15 mouse cellular contexts compared by ENCODE assay signal in genomic region chr1:179578625-179579024, GRCm38 (mm10). TPM values are rescaled to one million over a fixed set of nuclear protein-coding genes. Genes with fewer than 3 reads are reported as not detected.
DNase-seq lines count a peak whose midpoint lies in the region; ATAC-seq and TF ChIP-seq lines count a peak whose summit lies in the region.
"Had no signal": no experiment of that assay in that cellular context is flagged by ENCODE, and none has a peak within 500 bp of the region (broad histone marks: within the 10 kb centered on the region; RNA-seq: fewer than 3 reads in every experiment).

No protein-coding gene starts in this region.

- no peaks in the 10 kb centered on the region for H3K9me3 ChIP-seq in E14TG2a.4 (ENCODE audit: low read length)
- H3K9me3 ChIP-seq in liver, embryonic 12.5 days (replicated peaks), result no peaks in the 10 kb centered on the region
- H3K9me3 ChIP-seq: hindbrain, embryonic 10.5 days; neural tube, embryonic 13.5 days had no signal

- H3K27me3 ChIP-seq in E14TG2a.4 (ENCODE audit: insufficient read depth, low read length), result no peaks in the 10 kb centered on the region
- H3K27me3 ChIP-seq in liver, embryonic 12.5 days (replicated peaks), result no peaks in the 10 kb centered on the region
- H3K27me3 ChIP-seq: neural tube, embryonic 13.5 days had no signal

- H3K9ac ChIP-seq in liver, embryonic 12.5 days, result no peak overlapping the region
- H3K9ac ChIP-seq: neural tube, embryonic 13.5 days had no signal

- WGBS in liver, embryonic 12.5 days (ENCODE audit: insufficient replicate concordance), result 24% methylated on average over 6 of the region's 6 CpGs

- peak; percentile 71 for DNase-seq in A20 (ENCODE audit: low read depth, low spot score)
- DNase-seq in thymus, adult 18-20 months, result peak; percentile 32 to 56
- DNase-seq in right cerebral cortex, adult 18-20 months, result no peak
- no peak for DNase-seq in heart, postnatal 10 days
- DNase-seq in c-Kit-positive CD71-positive TER-119-positive erythroid progenitor cells, embryonic 14.5 days (ENCODE audit: low spot score), result no peak
- DNase-seq: cerebellum, adult 9-10 months; embryo, embryonic 11 days; kidney, postnatal 25 days; lung, postnatal 14 days had no signal

- 0 out of 2 replicates have a peak overlapping the region, but pooled peaks have one; percentile 21 for H3K4me3 ChIP-seq in E14TG2a.4 (replicated peaks; ENCODE audit: low read length)
- H3K4me3 ChIP-seq in liver, embryonic 12.5 days, result no peak overlapping the region
- H3K4me3 ChIP-seq: hindbrain, embryonic 10.5 days; neural tube, embryonic 13.5 days had no signal

- intact Hi-C loops in heart, postnatal 10 days (cut with DNase I), result no loop called here

- peaks cover 6% of the 10 kb centered on the region; the same call in 1 of the 2 replicates for H3K36me3 ChIP-seq in E14TG2a.4 (ENCODE audit: insufficient read depth, low read length)
- peaks cover 25% of the 10 kb centered on the region for H3K36me3 ChIP-seq in liver, embryonic 12.5 days

- ATAC-seq in liver, embryonic 12.5 days, result peak; percentile 41; the same call in 1 of the 2 replicates
- ATAC-seq: intestine, embryonic 16.5 days; midbrain, embryonic 16.5 days had no signal

- peak overlapping the region; percentile 60 for H3K27ac ChIP-seq in liver, embryonic 12.5 days
- H3K27ac ChIP-seq: hindbrain, embryonic 10.5 days; neural tube, embryonic 13.5 days had no signal

- TF ChIP-seq CTCF in E14TG2a.4 (conservative IDR thresholded peaks at IDR 0.05; ENCODE audit: low read length), result no peak

- H3K4me2 ChIP-seq in liver, embryonic 12.5 days, result peak overlapping the region; percentile 23
- H3K4me2 ChIP-seq: neural tube, embryonic 13.5 days had no signal

- H3K4me1 ChIP-seq in E14TG2a.4 (replicated peaks; ENCODE audit: low read depth, low read length), result peaks cover 42% of the 10 kb centered on the region
- H3K4me1 ChIP-seq in liver, embryonic 12.5 days, result peaks cover 79% of the 10 kb centered on the region

RNA-seq across cellular contexts. Expression of gene Cnst, which starts 32.5 kb away (rescaled TPM):
- 17.8 and 18.7 TPM in 2 replicates for polyA plus RNA-seq in liver, embryonic 12.5 days (2016; fragmentation: Nextera tagmentation; extraction: Ambion mirVana)
- total RNA-seq in heart, postnatal 10 days (2021), result 10 to 100 TPM; 38.6 to 44.9 TPM

RNA-seq across cellular contexts. Expression of gene Tfb2m, which starts 32.6 kb away (rescaled TPM):
- 13.2 and 17.7 TPM in 2 replicates for polyA plus RNA-seq in liver, embryonic 12.5 days (2016; fragmentation: Nextera tagmentation; extraction: Ambion mirVana)
- total RNA-seq in heart, postnatal 10 days (2021), result 10 to 100 TPM; 32.5 to 37.9 TPM

Comparison
In these comparisons a context has a peak if more than half of its experiments do, and no peak if none do; other contexts are left out.
1. DNase-seq: peak in A20 (single experiment) and thymus, adult 18-20 months (2 of 2); none in right cerebral cortex, adult 18-20 months (single experiment), heart, postnatal 10 days (0 of 2) and c-Kit-positive CD71-positive TER-119-positive erythroid progenitor cells, embryonic 14.5 days (single experiment).